8 mouse cellular contexts compared by ENCODE assay signal in the genomic region with DNA sequence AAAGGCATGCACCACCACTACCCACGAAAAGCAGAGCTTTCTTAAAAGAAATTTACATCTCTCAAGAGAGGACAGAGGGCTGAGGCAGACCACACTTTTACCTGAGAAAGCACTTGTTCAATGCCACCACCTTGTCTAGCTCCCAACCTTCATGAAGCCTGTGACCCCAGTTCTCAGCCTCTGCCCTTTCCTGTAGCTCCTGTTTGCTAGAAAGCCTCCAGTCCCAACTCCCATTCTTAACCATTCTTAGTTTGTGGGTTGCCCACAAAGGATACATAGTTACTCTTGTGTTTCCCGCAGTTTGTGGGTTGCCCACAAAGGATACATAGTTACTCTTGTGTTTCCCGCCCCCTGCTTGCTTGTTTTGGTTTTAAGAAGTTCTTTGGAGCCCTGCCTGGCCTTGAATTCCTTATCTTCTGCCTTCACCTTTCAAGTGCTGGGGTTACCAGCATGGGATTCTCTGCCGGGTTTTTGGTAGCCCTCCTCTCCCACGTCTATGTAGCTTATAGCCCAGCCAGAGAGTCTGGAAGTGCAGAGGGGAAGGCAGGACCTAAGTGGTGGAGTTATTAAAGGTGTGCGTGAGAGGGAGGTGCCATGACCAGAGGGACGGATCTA. TPM values are rescaled to one million over a fixed set of nuclear protein-coding genes. Genes with fewer than 3 reads are reported as not detected.
DNase-seq lines count a peak whose midpoint lies in the region; ATAC-seq lines count a peak whose summit lies in the region.

No protein-coding gene starts in this region.

- peak overlapping the region; percentile 96; the same call in 1 of the 2 replicates for H3K4me2 ChIP-seq in kidney, embryonic 16.5 days (replicated peaks; ENCODE audit: low read depth, low read length)
- H3K4me2 ChIP-seq in heart, embryonic 16.5 days (ENCODE audit: low read depth, low read length): peak overlapping the region; percentile 89
- no peak overlapping the region for H3K4me2 ChIP-seq in forebrain, embryonic 14.5 days (ENCODE audit: low read length)

- no peak for DNase-seq in kidney, adult 9 months
- DNase-seq in Muller cell, postnatal 12 days (ENCODE audit: inconsistent ontology term): peak; percentile 22
- peak; percentile 63 for DNase-seq in naive thymus-derived CD4-positive, alpha-beta T cell, adult 2 months (ENCODE audit: low read depth)
- no peak for DNase-seq in urinary bladder, adult 18-20 months (ENCODE audit: low spot score in 2 of 2)
- DNase-seq in forebrain, embryonic 14.5 days (ENCODE audit: low spot score): no peak

- no peak overlapping the region for H3K27ac ChIP-seq in kidney, embryonic 16.5 days (ENCODE audit: low read length)
- H3K27ac ChIP-seq in heart, embryonic 16.5 days (ENCODE audit: low read length): peak overlapping the region; percentile 98
- no peak overlapping the region for H3K27ac ChIP-seq in forebrain, embryonic 14.5 days (ENCODE audit: low read depth, low read length)

- H3K9ac ChIP-seq in kidney, embryonic 16.5 days (replicated peaks; ENCODE audit: low read length): no peak overlapping the region
- H3K9ac ChIP-seq in heart, embryonic 16.5 days (ENCODE audit: low read length): 0 out of 2 replicates have a peak overlapping the region, but pooled peaks have one; percentile 32
- no peak overlapping the region for H3K9ac ChIP-seq in forebrain, embryonic 14.5 days (ENCODE audit: low read length)

- H3K27me3 ChIP-seq in kidney, embryonic 16.5 days (ENCODE audit: insufficient read depth, low read length): peaks cover 19% of the 10 kb centered on the region
- no peaks in the 10 kb centered on the region for H3K27me3 ChIP-seq in heart, embryonic 16.5 days (ENCODE audit: control insufficient read depth, insufficient read depth, low read length)
- peaks cover 68% of the 10 kb centered on the region for H3K27me3 ChIP-seq in forebrain, embryonic 14.5 days (replicated peaks; ENCODE audit: control insufficient read depth, insufficient read depth, low read length)

- 44% methylated on average over 7 of the region's 7 CpGs for WGBS in kidney, embryonic 16.5 days
- WGBS in heart, embryonic 16.5 days: 32% methylated on average over 7 of the region's 7 CpGs
- WGBS in forebrain, embryonic 14.5 days: 38% methylated on average over 7 of the region's 7 CpGs

- peaks cover 27% of the 10 kb centered on the region for H3K4me1 ChIP-seq in kidney, embryonic 16.5 days (ENCODE audit: insufficient read depth, low read length)
- H3K4me1 ChIP-seq in heart, embryonic 16.5 days (ENCODE audit: control insufficient read depth, insufficient read depth, low read length): peaks cover 39% of the 10 kb centered on the region
- H3K4me1 ChIP-seq in forebrain, embryonic 14.5 days (ENCODE audit: control insufficient read depth, insufficient read depth, low read length): no peaks in the 10 kb centered on the region; the same call in 1 of the 2 replicates

- ATAC-seq in kidney, embryonic 16.5 days (ENCODE audit: low FRiP score, low TSS enrichment): no peak
- ATAC-seq in heart, embryonic 16.5 days (replicated peaks; ENCODE audit: extremely low read depth, insufficient read depth, low FRiP score): no peak
- no peak for ATAC-seq in forebrain, embryonic 14.5 days
- no peak for ATAC-seq in cerebellum, adult (ENCODE audit: insufficient number of reproducible peaks, low FRiP score, low TSS enrichment)

- no peaks in the 10 kb centered on the region for H3K9me3 ChIP-seq in kidney, embryonic 16.5 days (ENCODE audit: low read length)
- H3K9me3 ChIP-seq in heart, embryonic 16.5 days (replicated peaks; ENCODE audit: control insufficient read depth, low read length): no peaks in the 10 kb centered on the region
- H3K9me3 ChIP-seq in forebrain, embryonic 14.5 days (replicated peaks; ENCODE audit: control insufficient read depth, low read length): no peaks in the 10 kb centered on the region

- H3K4me3 ChIP-seq in kidney, embryonic 16.5 days (ENCODE audit: low read length): no peak overlapping the region
- H3K4me3 ChIP-seq in heart, embryonic 16.5 days (ENCODE audit: low read length): peak overlapping the region; percentile 77
- H3K4me3 ChIP-seq in forebrain, embryonic 14.5 days (ENCODE audit: low read depth, low read length): no peak overlapping the region

- H3K36me3 ChIP-seq in kidney, embryonic 16.5 days (ENCODE audit: insufficient read depth, low read length): no peaks in the 10 kb centered on the region
- H3K36me3 ChIP-seq in heart, embryonic 16.5 days (ENCODE audit: control insufficient read depth, insufficient read depth): no peaks in the 10 kb centered on the region
- no peaks in the 10 kb centered on the region for H3K36me3 ChIP-seq in forebrain, embryonic 14.5 days (ENCODE audit: control insufficient read depth, insufficient read depth, low read length)

RNA-seq across cellular contexts. Expression of a gene that starts 1.4 kb away (rescaled TPM):
- polyA plus RNA-seq in kidney, embryonic 16.5 days (2015; fragmentation: Nextera tagmentation; extraction: Ambion mirVana): 5.5 and 5.6 TPM in 2 replicates
- 6.7 and 7.6 TPM in 2 replicates for polyA plus RNA-seq in heart, embryonic 16.5 days (2015; fragmentation: Nextera tagmentation; extraction: Ambion mirVana)
- polyA plus RNA-seq in forebrain, embryonic 14.5 days (2014; fragmentation: Nextera tagmentation; extraction: Ambion mirVana): 1.3 and 1.5 TPM in 2 replicates

RNA-seq across cellular contexts. Expression of a gene that starts 36.1 kb away (rescaled TPM):
- polyA plus RNA-seq in kidney, embryonic 16.5 days (2015; fragmentation: Nextera tagmentation; extraction: Ambion mirVana): 11.3 and 12.5 TPM in 2 replicates
- polyA plus RNA-seq in heart, embryonic 16.5 days (2015; fragmentation: Nextera tagmentation; extraction: Ambion mirVana): 10.2 TPM in 2 replicates
- polyA plus RNA-seq in forebrain, embryonic 14.5 days (2014; fragmentation: Nextera tagmentation; extraction: Ambion mirVana): 2.5 and 3.8 TPM in 2 replicates

RNA-seq across cellular contexts. Expression of a gene that starts 36.2 kb away (rescaled TPM):
- 8.3 and 8.7 TPM in 2 replicates for polyA plus RNA-seq in kidney, embryonic 16.5 days (2015; fragmentation: Nextera tagmentation; extraction: Ambion mirVana)
- polyA plus RNA-seq in heart, embryonic 16.5 days (2015; fragmentation: Nextera tagmentation; extraction: Ambion mirVana): 4.7 and 6.1 TPM in 2 replicates
- polyA plus RNA-seq in forebrain, embryonic 14.5 days (2014; fragmentation: Nextera tagmentation; extraction: Ambion mirVana): 2.7 TPM in 2 replicates

Comparison
In these comparisons a context has a peak if more than half of its experiments do, and no peak if none do; other contexts are left out.
1. DNase-seq: peak in Muller cell, postnatal 12 days (single experiment) and naive thymus-derived CD4-positive, alpha-beta T cell, adult 2 months (single experiment); none in kidney, adult 9 months (single experiment), urinary bladder, adult 18-20 months (0 of 2) and forebrain, embryonic 14.5 days (single experiment).